Mouse (Mus musculus) layer of hippocampus, postnatal 10 days (tissue): ENCODE measurements around the gene Nudt9. TPM values are rescaled to one million over a fixed set of nuclear protein-coding genes. Genes with fewer than 3 reads are reported as not detected.

Experiments used
- DNase-seq, 2 experiments: peaks; one replicate each; pipeline ENCODE4 v3.0.0; 2021; ENCODE audit warnings: low spot score in 2 of 2
- total RNA-seq, 2 experiments: library from RNA; stranded (reverse); gene quantifications; 2 replicates each; pipeline ENCODE4 v1.2.3; 2021

The Nudt9 gene
- total RNA-seq, 2 experiments from 2014 or later = 68.2 to 69.0 TPM

- no peak for DNase-seq
Measured at GRCm38 (mm10) chr5:104035824-104036223, 10.3 kb upstream of the Nudt9 start.

- no peak for DNase-seq
Measured at GRCm38 (mm10) chr5:104036686-104037085, 9.4 kb upstream of the Nudt9 start.

GRCm38 (mm10) chr5:104039154-104039932 lies 6.8 kb upstream of the Nudt9 start:
- peak; percentile 46 to 55 for DNase-seq

- DNase-seq = no peak
Measured at GRCm38 (mm10) chr5:104042906-104043305, 3.2 kb upstream of the Nudt9 start.

- DNase-seq = no peak
Measured at GRCm38 (mm10) chr5:104043704-104044103, 2.4 kb upstream of the Nudt9 start.

GRCm38 (mm10) chr5:104047200-104048105 lies 1.3 kb downstream of the Nudt9 start:
- DNase-seq = peak in 1 of 2 experiments; percentile 36

- DNase-seq = no peak
Measured at GRCm38 (mm10) chr5:104048139-104048538, 2.0 kb downstream of the Nudt9 start.

GRCm38 (mm10) chr5:104052956-104053355 lies 6.8 kb downstream of the Nudt9 start:
- no peak for DNase-seq

GRCm38 (mm10) chr5:104054938-104055337 lies 8.8 kb downstream of the Nudt9 start:
- no peak for DNase-seq

GRCm38 (mm10) chr5:104055816-104056215 lies 9.7 kb downstream of the Nudt9 start:
- no peak for DNase-seq

GRCm38 (mm10) chr5:104056295-104056694 lies 10.2 kb downstream of the Nudt9 start:
- DNase-seq = no peak

GRCm38 (mm10) chr5:104058021-104058420 lies 11.9 kb downstream of the Nudt9 start:
- peak; percentile 50 to 61 for DNase-seq

GRCm38 (mm10) chr5:104059628-104060027 lies 13.5 kb downstream of the Nudt9 start:
- DNase-seq = no peak

GRCm38 (mm10) chr5:104060429-104060828 lies 14.3 kb downstream of the Nudt9 start:
- DNase-seq = no peak

- no peak for DNase-seq
Measured at GRCm38 (mm10) chr5:104061936-104062772, 16.0 kb downstream of the Nudt9 start.

- DNase-seq = no peak
Measured at GRCm38 (mm10) chr5:104062773-104063551, 16.9 kb downstream of the Nudt9 start.

GRCm38 (mm10) chr5:104068751-104069150 lies 22.6 kb downstream of the Nudt9 start:
- peak; percentile 41 to 56 for DNase-seq

- DNase-seq = no peak
Measured at GRCm38 (mm10) chr5:104071048-104071447, 24.9 kb downstream of the Nudt9 start.

GRCm38 (mm10) chr5:104072272-104072886 lies 26.3 kb downstream of the Nudt9 start:
- no peak for DNase-seq

GRCm38 (mm10) chr5:104073602-104074001 lies 27.5 kb downstream of the Nudt9 start:
- DNase-seq = no peak
